Mouse (Mus musculus): Measurements from ENCODE around the gene Inpp5a. TPM values are rescaled to one million over a fixed set of nuclear protein-coding genes. Genes with fewer than 3 reads are reported as not detected.

Gene Inpp5a
- total RNA-seq, 4 experiments from 2014 or later = 38.2 to 46.4 (median 39.6) TPM

GRCm38 (mm10) chr7:139439922-139440895 is 51.3 kb downstream of the Inpp5a start:
- no peak for DNase-seq (ENCODE audit: low spot score in 2 of 2)

- no peak for DNase-seq (ENCODE audit: low spot score in 2 of 2)
Measured at GRCm38 (mm10) chr7:139441022-139441421, 52.1 kb downstream of the Inpp5a start.

GRCm38 (mm10) chr7:139441761-139442211 is 52.9 kb downstream of the Inpp5a start:
- no peak for DNase-seq (ENCODE audit: low spot score in 2 of 2)

GRCm38 (mm10) chr7:139445621-139446020 is 56.7 kb downstream of the Inpp5a start:
- DNase-seq (ENCODE audit: low spot score in 2 of 2) = no peak

DNA sequence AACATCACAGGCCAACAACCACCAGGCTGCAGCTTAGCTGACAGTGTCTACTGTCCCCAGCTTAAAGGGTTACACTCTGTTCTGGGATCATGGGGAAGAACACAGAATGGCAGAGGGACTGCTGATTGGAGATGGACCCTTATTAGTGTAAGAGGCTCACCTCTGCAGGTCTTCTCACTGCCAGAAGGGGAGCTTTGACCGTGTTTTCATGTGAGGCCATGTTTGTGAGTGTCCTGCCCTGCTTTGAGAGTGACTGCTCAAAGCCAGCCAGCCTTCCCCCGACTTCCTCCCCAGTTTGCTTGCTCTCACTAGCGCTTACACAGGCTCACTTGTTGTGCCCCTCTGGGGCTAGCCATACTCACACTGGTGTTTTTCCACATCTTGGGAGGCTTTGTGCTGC is 58.5 kb downstream of the Inpp5a start:
- DNase-seq (ENCODE audit: low spot score in 2 of 2) = no peak

GRCm38 (mm10) chr7:139450186-139450998 is 61.5 kb downstream of the Inpp5a start:
- no peak for DNase-seq (ENCODE audit: low spot score in 2 of 2)

DNA sequence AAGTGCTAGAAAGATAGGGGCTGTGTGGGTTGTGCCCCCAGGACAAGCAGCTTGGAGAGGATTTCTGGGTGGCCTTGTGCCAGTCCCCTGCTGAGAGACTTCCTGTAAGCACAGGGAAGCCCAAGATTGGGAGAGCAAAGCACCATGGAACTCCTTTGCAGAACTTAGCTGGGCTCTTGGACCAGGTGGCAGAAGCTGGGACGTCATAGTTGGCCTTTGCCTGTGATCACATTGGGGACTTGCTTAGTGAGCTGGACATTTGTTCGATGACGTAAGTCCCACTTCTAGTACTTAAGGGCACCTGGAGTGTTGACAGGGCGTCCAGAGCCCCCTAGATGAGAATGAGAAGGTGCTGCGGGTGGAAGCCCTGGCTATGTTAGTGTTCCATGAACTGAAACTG is 62.8 kb downstream of the Inpp5a start:
- no peak for DNase-seq (ENCODE audit: low spot score in 2 of 2)

GRCm38 (mm10) chr7:139452199-139452598 is 63.3 kb downstream of the Inpp5a start:
- no peak for DNase-seq (ENCODE audit: low spot score in 2 of 2)

DNA sequence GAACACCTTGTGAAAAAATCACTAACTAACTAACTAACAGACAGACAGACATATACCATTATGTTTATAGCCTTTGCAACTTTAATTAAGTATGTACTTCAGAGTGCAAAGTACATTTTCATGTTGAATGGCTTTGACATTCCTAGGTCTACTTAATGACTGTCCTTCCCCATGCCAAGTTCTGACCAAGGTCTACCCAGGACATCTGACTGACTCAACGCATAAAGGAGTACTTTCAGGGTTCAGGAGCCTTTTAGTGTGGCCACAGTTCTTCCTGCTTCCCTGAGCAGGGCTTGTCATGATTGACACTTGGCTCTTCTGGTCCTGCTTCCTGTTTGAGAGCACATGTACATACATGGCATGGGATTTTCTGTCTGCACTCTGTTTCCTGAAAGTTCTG is 64.3 kb downstream of the Inpp5a start:
- no peak for DNase-seq (ENCODE audit: low spot score in 2 of 2)

DNA sequence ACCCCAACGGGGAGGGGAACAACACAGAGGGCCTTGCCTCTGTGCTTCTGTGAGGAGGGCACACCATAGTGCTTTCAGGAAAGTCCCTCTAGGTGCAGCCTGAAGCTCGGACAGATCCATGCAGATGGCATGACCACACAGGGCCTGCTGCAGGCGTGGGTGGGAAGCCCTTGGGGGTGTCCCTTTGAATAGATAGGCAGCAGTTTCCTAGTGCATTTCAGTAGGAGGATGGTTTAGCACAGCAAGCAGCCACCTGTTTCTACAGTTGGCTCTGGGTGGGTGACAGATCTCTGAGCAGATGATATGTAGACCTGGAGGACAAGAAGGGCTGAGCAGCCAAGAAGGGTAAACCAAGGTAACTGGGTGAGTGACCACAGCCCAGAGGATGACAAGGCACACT is 65.4 kb downstream of the Inpp5a start:
- peak in 1 of 2 experiments; percentile 45 for DNase-seq (ENCODE audit: low spot score in 2 of 2)

GRCm38 (mm10) chr7:139456759-139457158 is 67.8 kb downstream of the Inpp5a start:
- DNase-seq (ENCODE audit: low spot score in 2 of 2) = no peak

DNA sequence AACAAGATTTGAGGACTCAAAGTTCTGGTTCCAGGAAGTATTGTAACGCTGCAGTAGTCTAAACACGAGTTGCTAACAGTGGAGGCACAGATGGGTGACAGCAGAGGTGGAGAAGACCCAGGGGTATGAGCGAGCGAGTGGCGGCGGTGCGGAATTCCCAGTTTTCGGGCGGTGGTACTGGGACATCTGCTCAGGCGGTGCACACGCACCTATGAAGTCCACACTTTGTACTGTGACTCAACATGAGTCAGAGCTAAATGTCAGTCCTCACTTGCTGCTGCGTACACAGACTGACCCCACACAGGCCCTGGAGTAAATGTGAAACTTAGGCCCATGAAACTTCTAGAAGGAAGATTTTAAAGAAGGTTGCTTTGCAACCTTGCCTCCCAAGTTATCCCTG is 72.4 kb downstream of the Inpp5a start:
- DNase-seq (ENCODE audit: low spot score in 2 of 2) = no peak

DNA sequence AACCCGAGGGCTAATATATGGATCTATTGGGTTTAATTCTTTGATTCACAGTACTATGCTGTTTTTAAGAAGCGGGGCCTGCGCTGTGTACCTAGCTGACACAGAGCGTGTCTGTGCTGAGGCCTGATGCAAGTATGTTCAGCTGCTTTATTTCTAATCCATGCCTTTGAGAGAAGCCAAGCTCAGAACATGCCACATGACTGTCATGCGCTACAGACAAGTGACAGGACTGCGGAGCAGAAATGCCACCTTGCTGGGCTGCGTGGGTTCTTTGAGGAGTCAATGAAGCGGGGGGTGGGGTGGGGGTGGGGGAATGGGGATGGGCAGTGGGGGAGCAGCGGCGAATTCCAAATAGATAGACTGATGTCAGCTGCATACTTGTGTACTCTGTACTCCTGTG is 73.2 kb downstream of the Inpp5a start:
- DNase-seq (ENCODE audit: low spot score in 2 of 2) = no peak

- DNase-seq (ENCODE audit: low spot score in 2 of 2) = no peak
Measured at GRCm38 (mm10) chr7:139465538-139465937, 76.6 kb downstream of the Inpp5a start.

DNA sequence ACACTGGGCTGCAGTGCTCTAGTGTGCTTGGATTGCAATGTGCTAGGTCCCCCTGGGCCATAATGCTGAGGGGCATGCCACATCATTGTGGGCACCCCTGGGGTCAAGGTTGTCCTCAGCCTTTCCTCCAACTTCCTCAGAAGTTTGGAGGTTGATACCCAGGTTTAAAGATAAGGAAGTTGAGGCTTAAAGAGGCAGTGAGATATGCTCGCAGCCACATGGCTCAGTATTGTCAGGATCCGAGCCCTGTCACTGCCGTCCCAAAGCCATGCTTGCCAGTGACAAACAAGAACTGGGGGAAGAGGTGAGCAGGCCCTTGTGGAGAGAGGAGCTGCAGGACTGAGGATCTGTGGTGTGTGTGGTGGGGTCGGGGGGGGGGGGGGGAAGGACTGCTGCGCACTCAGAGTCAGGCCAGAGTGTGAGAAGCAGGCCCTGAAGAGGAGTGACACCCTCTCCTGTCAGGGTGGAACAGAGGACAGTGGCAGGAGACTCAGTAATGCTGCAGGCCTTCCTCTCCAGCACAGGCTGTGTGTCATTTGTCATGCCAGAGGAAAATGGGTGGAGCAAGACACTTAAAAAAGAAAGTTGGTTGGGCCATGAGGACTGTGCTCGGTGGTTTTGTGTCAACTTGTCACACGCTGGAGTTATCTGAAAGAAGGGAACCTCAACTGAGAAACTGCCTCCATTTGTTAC is 77.7 kb downstream of the Inpp5a start:
- DNase-seq (ENCODE audit: low spot score in 2 of 2) = no peak

- DNase-seq (ENCODE audit: low spot score in 2 of 2) = no peak
Measured at GRCm38 (mm10) chr7:139467177-139467895, 78.4 kb downstream of the Inpp5a start.

DNA sequence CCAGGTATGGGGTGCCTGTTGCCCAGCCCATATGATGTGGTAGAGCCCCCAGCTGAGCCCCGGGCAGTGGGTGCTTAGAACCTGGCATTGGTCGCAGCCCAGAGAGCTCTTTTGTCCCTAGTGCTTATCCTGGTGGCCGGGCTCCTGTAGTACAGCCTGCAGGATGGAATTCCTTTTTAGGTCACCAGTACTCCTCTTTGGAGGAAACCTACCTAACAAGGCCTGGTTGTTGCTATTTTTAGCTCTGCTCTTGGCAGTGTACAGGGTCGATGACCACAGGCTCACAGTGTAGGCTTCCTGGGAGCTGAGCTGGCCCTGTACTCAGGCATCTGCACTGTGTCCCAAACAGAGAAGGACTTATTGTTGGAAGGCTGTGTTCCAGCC is 79.0 kb downstream of the Inpp5a start:
- DNase-seq (ENCODE audit: low spot score in 2 of 2) = no peak

DNA sequence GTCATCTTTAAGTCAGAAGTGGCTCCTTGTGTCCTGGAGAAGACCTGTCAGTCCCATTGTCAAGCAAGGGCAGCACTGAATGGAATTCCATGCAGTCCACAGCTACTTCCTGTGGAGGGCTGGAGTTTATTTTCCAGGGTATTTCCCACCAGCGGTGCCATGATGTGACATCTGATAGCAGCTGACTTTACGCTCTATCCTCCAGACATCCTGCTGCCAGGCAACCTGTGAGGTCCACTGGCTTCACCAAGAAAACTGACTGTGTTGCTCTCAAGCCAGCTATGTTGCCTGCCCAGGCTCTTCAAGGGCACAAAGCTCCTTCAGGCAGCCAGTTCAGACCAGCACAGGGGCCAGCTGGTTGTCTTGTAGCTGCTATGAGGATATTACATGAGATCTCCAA is 79.5 kb downstream of the Inpp5a start:
- DNase-seq (ENCODE audit: low spot score in 2 of 2) = no peak

GRCm38 (mm10) chr7:139469457-139469856 is 80.5 kb downstream of the Inpp5a start:
- no peak for DNase-seq (ENCODE audit: low spot score in 2 of 2)

DNA sequence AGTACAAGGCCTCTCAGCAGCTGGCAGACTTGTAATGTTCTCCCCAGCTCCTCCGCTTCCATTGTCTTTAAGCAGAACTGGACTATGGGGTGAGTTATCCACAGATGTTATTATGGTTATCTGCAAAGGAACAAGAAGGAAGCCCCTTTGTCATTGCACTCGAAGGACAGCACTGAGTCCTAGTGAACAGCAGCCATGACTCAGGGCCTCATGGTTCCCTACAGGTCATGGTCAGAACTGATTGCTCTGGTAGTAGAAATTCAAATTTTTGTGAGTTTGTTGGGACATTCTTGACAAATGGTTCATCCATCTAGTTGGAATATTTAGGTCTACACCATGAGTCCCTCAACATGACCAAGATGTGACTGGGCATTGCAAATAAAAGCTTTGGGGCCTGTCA is 81.6 kb downstream of the Inpp5a start:
- DNase-seq (ENCODE audit: low spot score in 2 of 2) = no peak

GRCm38 (mm10) chr7:139472052-139472451 is 83.1 kb downstream of the Inpp5a start:
- DNase-seq (ENCODE audit: low spot score in 2 of 2) = no peak
